Comparison of ENCODE assay signal across 1 mouse cellular context in the genomic region with DNA sequence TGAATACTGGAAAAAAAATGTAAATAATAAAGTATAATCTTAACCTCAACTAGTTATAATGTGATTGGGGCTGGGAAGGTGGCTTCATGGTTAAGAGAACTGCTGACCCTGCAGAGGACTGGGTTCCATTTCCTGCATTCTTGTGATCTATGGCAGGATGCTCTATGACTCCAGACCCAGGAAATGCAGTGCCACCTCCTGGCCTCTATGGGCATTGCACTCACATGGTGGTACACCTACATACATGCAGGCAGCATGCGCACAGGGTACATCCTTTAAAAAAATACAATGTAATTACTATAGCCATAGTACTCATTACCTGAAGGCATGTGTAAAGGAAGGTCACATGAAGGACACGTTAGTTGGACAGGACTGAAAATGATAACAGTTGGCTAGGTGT.
TF ChIP-seq lines count a peak whose summit lies in the region.

No protein-coding gene starts in this region.

TF ChIP-seq in CH12.LX, 34 proteins besides CTCF, POLR2A, EP300 and RAD21:
- no peak for TF ChIP-seq CHD2 (IDR thresholded peaks at IDR 0.05; ENCODE audit: low read length)
- peak; percentile 58 for TF ChIP-seq SMC3 (IDR thresholded peaks at IDR 0.05; ENCODE audit: low read depth, low read length)
